Comparison of ENCODE assay signal across 13 mouse cellular contexts in genomic region chr7:29338984-29339679, GRCm38 (mm10). TPM values are rescaled to one million over a fixed set of nuclear protein-coding genes. Genes with fewer than 3 reads are reported as not detected.
DNase-seq lines count a peak whose midpoint lies in the region; ATAC-seq and TF ChIP-seq lines count a peak whose summit lies in the region.
"Had no signal": no experiment of that assay in that cellular context is flagged by ENCODE, and none has a peak within 500 bp of the region (broad histone marks: within the 10 kb centered on the region; RNA-seq: fewer than 3 reads in every experiment).

No protein-coding gene starts in this region.

- TF ChIP-seq CTCF in liver, postnatal 0 days (IDR thresholded peaks at IDR 0.05; ENCODE audit: low read depth), result no peak
- TF ChIP-seq CTCF in lung, adult 2 months (IDR thresholded peaks at IDR 0.05; ENCODE audit: insufficient read depth, low read length), result no peak

- WGBS in kidney, embryonic 14.5 days, result 25% methylated on average over 14 of the region's 14 CpGs
- WGBS in liver, postnatal 0 days (ENCODE audit: insufficient replicate concordance), result 28% methylated on average over 14 of the region's 14 CpGs
- WGBS in lung, adult 2 months, result 60% methylated on average over 14 of the region's 14 CpGs

- peak; percentile 96 for TF ChIP-seq EP300 in liver, postnatal 0 days (IDR thresholded peaks at IDR 0.05; ENCODE audit: low read depth)

- no peak overlapping the region for H3K27ac ChIP-seq in kidney, embryonic 14.5 days (ENCODE audit: low read depth, low read length)
- H3K27ac ChIP-seq in liver, postnatal 0 days (ENCODE audit: low read depth), result peak overlapping the region; percentile 90
- H3K27ac ChIP-seq: heart, embryonic 13.5 days; hindbrain, postnatal 0 days; limb, embryonic 13.5 days had no signal

- 0 out of 2 replicates have a peak, but pooled peaks cover 3% of the 10 kb centered on the region for H3K4me1 ChIP-seq in kidney, embryonic 14.5 days (ENCODE audit: control insufficient read depth, insufficient read depth, low read length)
- H3K4me1 ChIP-seq in liver, postnatal 0 days (ENCODE audit: insufficient read depth), result peaks cover 58% of the 10 kb centered on the region
- H3K4me1 ChIP-seq in lung, adult 2 months (ENCODE audit: control insufficient read depth, insufficient read depth, low read length), result no peaks in the 10 kb centered on the region

- H3K36me3 ChIP-seq in kidney, embryonic 14.5 days (ENCODE audit: control insufficient read depth, insufficient read depth, low read length), result no peaks in the 10 kb centered on the region; the same call in 1 of the 2 replicates
- no peaks in the 10 kb centered on the region for H3K36me3 ChIP-seq in liver, postnatal 0 days (replicated peaks; ENCODE audit: insufficient read depth, low read length)
- H3K36me3 ChIP-seq: heart, embryonic 13.5 days had no signal

- TF ChIP-seq POLR2A in lung, adult 2 months (IDR thresholded peaks at IDR 0.05; ENCODE audit: borderline replicate concordance, extremely low read depth, low read depth, low read length), result no peak

- no peak overlapping the region for H3K4me2 ChIP-seq in kidney, embryonic 14.5 days (replicated peaks; ENCODE audit: low read depth, low read length)
- H3K4me2 ChIP-seq in liver, postnatal 0 days (ENCODE audit: low read depth, low read length), result peak overlapping the region; percentile 73
- H3K4me2 ChIP-seq: heart, embryonic 13.5 days; limb, embryonic 13.5 days had no signal

- no peak overlapping the region for H3K4me3 ChIP-seq in kidney, embryonic 14.5 days (ENCODE audit: low read length)
- H3K4me3 ChIP-seq in liver, postnatal 0 days (ENCODE audit: low read depth, low read length), result peak overlapping the region; percentile 27
- no peak overlapping the region for H3K4me3 ChIP-seq in lung, adult 2 months (replicated peaks; ENCODE audit: extremely low read depth, low read depth, low read length)
- H3K4me3 ChIP-seq: heart, embryonic 13.5 days; limb, embryonic 13.5 days had no signal

- ATAC-seq in kidney, embryonic 14.5 days (ENCODE audit: low FRiP score, low TSS enrichment), result peak; percentile 67
- ATAC-seq in erythroid progenitor cell, adult 5-6 weeks (replicated peaks; ENCODE audit: low FRiP score, poor library complexity, severe bottlenecking), result peak; percentile 77
- peak; percentile 82 for ATAC-seq in liver, postnatal 0 days
- ATAC-seq: hindbrain, postnatal 0 days had no signal

- no peaks in the 10 kb centered on the region for H3K9me3 ChIP-seq in kidney, embryonic 14.5 days (ENCODE audit: control insufficient read depth, low read length)
- H3K9me3 ChIP-seq in liver, postnatal 0 days (ENCODE audit: low read length), result no peaks in the 10 kb centered on the region
- H3K9me3 ChIP-seq: heart, embryonic 13.5 days; limb, embryonic 13.5 days had no signal

- H3K9ac ChIP-seq in kidney, embryonic 14.5 days (ENCODE audit: low read depth, low read length), result no peak overlapping the region
- H3K9ac ChIP-seq in liver, postnatal 0 days (replicated peaks), result peak overlapping the region; percentile 31
- H3K9ac ChIP-seq: heart, embryonic 13.5 days; limb, embryonic 13.5 days had no signal

- DNase-seq in kidney, postnatal 36 days, result no peak
- peak; percentile 99 for DNase-seq in MEL-GATA-1-ER (ENCODE audit: extremely low read depth, low read depth)
- DNase-seq in liver, postnatal 0 days, result peak; percentile 72
- DNase-seq in layer of hippocampus, adult 8-10 months (ENCODE audit: low spot score in 2 of 2), result no peak
- no peak for DNase-seq in lung, adult 2 months
- DNase-seq in layer of hippocampus, adult 9-10 months (ENCODE audit: low spot score), result no peak
- DNase-seq: layer of hippocampus, adult 9-11 months; right cerebral cortex, adult 18-20 months had no signal

- peaks cover 14% of the 10 kb centered on the region; the same call in 1 of the 2 replicates for H3K27me3 ChIP-seq in kidney, embryonic 14.5 days (ENCODE audit: control insufficient read depth, insufficient read depth, low read length)
- H3K27me3 ChIP-seq in liver, postnatal 0 days (ENCODE audit: insufficient read depth, low read length), result no peaks in the 10 kb centered on the region
- H3K27me3 ChIP-seq: limb, embryonic 13.5 days had no signal

RNA-seq across cellular contexts. Expression of gene Dpf1, which starts 35.4 kb away (rescaled TPM):
- 4.5 and 5.5 TPM in 2 replicates for polyA plus RNA-seq in kidney, embryonic 14.5 days (2014; fragmentation: Nextera tagmentation; extraction: Ambion mirVana)
- not detected in 2 replicates for total RNA-seq in erythroid progenitor cell, adult 5-6 weeks (2015; ENCODE audit: low replicate concordance)
- total RNA-seq in erythroid progenitor cell, adult 5-6 weeks (2017; ENCODE audit: low replicate concordance), result not detected in 2 replicates
- 0.63 and 0.69 TPM in 2 replicates for polyA plus RNA-seq in liver, postnatal 0 days (2015; fragmentation: Nextera tagmentation; extraction: Ambion mirVana)
- total RNA-seq in layer of hippocampus, adult 8-10 months (2022), result 100 to 1,000 TPM in 2 of 4 experiments, 10 to 100 TPM in 2; 91.6 to 116 (median 104) TPM
- polyA plus RNA-seq in lung, adult 2 months (2012; rRNA removed), result 1.7 and 4.0 TPM in 2 replicates

RNA-seq across cellular contexts. Expression of gene Ppp1r14a, which starts 50.0 kb away (rescaled TPM):
- 19.3 and 27.7 TPM in 2 replicates for polyA plus RNA-seq in kidney, embryonic 14.5 days (2014; fragmentation: Nextera tagmentation; extraction: Ambion mirVana)
- not detected in 2 replicates for total RNA-seq in erythroid progenitor cell, adult 5-6 weeks (2015; ENCODE audit: low replicate concordance)
- total RNA-seq in erythroid progenitor cell, adult 5-6 weeks (2017; ENCODE audit: low replicate concordance), result not detected in 2 replicates
- polyA plus RNA-seq in liver, postnatal 0 days (2015; fragmentation: Nextera tagmentation; extraction: Ambion mirVana), result 5.5 and 5.8 TPM in 2 replicates
- total RNA-seq in layer of hippocampus, adult 8-10 months (2022), result 10 to 100 TPM; 25.8 to 40.8 (median 33.5) TPM
- 242 and 329 TPM in 2 replicates for polyA plus RNA-seq in lung, adult 2 months (2012; rRNA removed)

RNA-seq across cellular contexts. Expression of gene Spint2, which starts 57.4 kb away (rescaled TPM):
- 198 and 239 TPM in 2 replicates for polyA plus RNA-seq in kidney, embryonic 14.5 days (2014; fragmentation: Nextera tagmentation; extraction: Ambion mirVana)
- 4.2 and 7.9 TPM in 2 replicates for total RNA-seq in erythroid progenitor cell, adult 5-6 weeks (2015; ENCODE audit: low replicate concordance)
- total RNA-seq in erythroid progenitor cell, adult 5-6 weeks (2017; ENCODE audit: low replicate concordance), result 3.0 TPM in 1 of 2 replicates, not detected in the other
- polyA plus RNA-seq in liver, postnatal 0 days (2015; fragmentation: Nextera tagmentation; extraction: Ambion mirVana), result 84.8 and 94.7 TPM in 2 replicates
- total RNA-seq in layer of hippocampus, adult 8-10 months (2022), result 10 to 100 TPM; 22.3 to 30.6 (median 25.9) TPM
- polyA plus RNA-seq in lung, adult 2 months (2012; rRNA removed), result 317 and 391 TPM in 2 replicates

Comparison
In these comparisons a context has a peak if more than half of its experiments do, and no peak if none do; other contexts are left out.
1. DNase-seq: peak in MEL-GATA-1-ER (single experiment) and liver, postnatal 0 days (single experiment); none in kidney, postnatal 36 days (0 of 2), layer of hippocampus, adult 8-10 months (0 of 2), lung, adult 2 months (single experiment) and layer of hippocampus, adult 9-10 months (single experiment).
2. Peak in every context shown above with its lines, with median percentiles within 50 percentile points of each other: ATAC-seq.